Mouse (Mus musculus) C2C12 (cell line): ENCODE results near the gene Borcs5.

ENCODE experiments used
- CEBPB ChIP-seq: IDR thresholded peaks from one replicate; pipeline ENCODE4 v1.6.1; 2011; ENCODE audit warnings: low read depth, mild to moderate bottlenecking, control low read depth, moderate library complexity
- CTCF ChIP-seq: IDR thresholded peaks from one replicate; pipeline ENCODE4 v1.5.1; 2011; ENCODE audit not compliant: control insufficient read depth, insufficient read depth, insufficient read length
- MAX ChIP-seq: IDR thresholded peaks from one replicate; pipeline ENCODE4 v1.6.1; 2011; ENCODE audit warnings: mild to moderate bottlenecking, control low read depth
- MYOD1 ChIP-seq: IDR thresholded peaks from one replicate; pipeline ENCODE4 v1.6.1; 2011; ENCODE audit warnings: low read depth; ENCODE audit not compliant: control insufficient read depth, insufficient read length
- MYOG ChIP-seq: IDR thresholded peaks from one replicate; pipeline ENCODE4 v1.6.1; 2011; ENCODE audit not compliant: control insufficient read depth, insufficient read length; ENCODE audit errors: extremely low read depth

DNA sequence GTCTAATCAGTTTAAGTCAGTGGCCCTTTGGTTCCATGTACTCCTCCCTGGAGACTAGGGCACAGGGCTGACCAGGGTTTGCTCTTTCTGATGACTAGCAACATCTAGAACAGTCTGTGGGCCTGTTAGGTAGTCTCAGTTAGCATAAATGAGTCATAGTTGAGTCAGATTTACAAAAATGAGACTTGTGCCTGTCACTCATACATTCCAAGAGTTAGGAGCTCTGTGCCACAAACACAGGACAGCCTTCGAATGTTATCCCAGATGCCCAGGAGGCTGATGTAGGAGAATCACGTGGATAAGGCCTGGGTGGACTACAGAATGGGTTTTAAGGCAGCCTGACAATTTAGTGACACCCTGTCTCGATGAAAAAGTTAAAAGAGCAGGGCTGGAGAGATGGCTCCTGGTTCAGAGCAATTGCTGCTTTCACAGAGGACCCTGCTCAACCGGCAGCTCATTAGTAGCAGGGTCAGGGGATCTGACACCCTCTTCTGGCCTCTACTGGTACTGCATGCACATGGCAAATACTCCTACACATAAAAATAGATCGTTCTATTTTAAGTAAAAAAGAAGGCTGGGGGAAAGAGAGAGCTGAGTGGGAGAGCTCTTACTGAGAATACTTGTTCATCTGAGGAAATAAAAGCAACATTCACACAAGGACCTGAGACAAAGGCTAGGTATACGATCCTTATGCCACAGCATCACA is 18.3 kb upstream of the Borcs5 start:
- no peak for TF ChIP-seq MYOG
- no peak for TF ChIP-seq CTCF
- TF ChIP-seq MAX = no peak
- no peak for TF ChIP-seq MYOD1
- TF ChIP-seq CEBPB = no peak
